Mouse (Mus musculus) sigmoid colon, adult 10 weeks (tissue): Measurements from ENCODE around the gene Zswim1. TPM values are rescaled to one million over a fixed set of nuclear protein-coding genes. Genes with fewer than 3 reads are reported as not detected.

Source experiments
- polyA plus RNA-seq: library from polyadenylated mRNA; stranded (reverse); fragments of 350-450 nt; fragmentation: Illumina TruSeq; extraction: RNeasy Lipid Tissue Mini Kit (QIAGEN cat#74804); gene quantifications from one replicate; pipeline ENCODE4 v1.2.3, GENCODE M21; 2014; ENCODE audit warnings: low read depth, low replicate concordance

The Zswim1 gene
- polyA plus RNA-seq, result 1.4 TPM

GRCm38 (mm10) chr2:164822636-164823165 lies at the start of gene Zswim1:
Zswim1 (plus strand) TSS chr2:164822686.

DNA sequence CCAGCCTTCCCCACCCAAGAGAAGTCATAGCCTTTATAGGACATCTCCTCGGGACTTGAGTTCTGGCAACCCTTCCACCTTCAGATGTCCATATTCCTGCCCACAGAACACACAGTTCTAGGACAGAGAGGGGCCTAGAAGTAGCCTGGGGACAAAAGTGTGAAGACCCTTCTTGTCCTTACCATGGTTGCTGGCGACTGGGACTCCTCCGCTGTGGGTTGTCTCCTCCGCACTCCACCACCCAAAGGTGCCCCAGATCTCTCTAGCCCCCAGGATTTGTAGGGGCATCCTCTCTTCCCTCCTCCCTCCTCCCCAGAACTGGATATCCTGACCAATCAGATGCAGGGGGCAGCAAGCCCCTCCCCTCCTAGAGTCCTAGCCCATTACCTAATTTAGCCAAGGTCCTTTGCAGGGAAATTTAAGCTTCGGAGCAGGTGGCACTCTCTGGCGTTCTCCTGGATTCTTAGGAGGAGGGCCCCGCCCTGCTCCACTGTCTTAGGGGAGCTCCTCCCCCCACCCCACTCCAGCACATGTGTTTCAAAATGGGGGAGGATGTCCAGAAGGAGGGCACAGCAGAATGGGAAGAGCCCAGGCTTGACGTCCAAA lies 42.9 kb upstream of the Zswim1 start, which contains the start of gene Tnnc2:
Gene Tnnc2 (minus strand): TSS at position 487 of the 606 bp plus-strand sequence.

DNA sequence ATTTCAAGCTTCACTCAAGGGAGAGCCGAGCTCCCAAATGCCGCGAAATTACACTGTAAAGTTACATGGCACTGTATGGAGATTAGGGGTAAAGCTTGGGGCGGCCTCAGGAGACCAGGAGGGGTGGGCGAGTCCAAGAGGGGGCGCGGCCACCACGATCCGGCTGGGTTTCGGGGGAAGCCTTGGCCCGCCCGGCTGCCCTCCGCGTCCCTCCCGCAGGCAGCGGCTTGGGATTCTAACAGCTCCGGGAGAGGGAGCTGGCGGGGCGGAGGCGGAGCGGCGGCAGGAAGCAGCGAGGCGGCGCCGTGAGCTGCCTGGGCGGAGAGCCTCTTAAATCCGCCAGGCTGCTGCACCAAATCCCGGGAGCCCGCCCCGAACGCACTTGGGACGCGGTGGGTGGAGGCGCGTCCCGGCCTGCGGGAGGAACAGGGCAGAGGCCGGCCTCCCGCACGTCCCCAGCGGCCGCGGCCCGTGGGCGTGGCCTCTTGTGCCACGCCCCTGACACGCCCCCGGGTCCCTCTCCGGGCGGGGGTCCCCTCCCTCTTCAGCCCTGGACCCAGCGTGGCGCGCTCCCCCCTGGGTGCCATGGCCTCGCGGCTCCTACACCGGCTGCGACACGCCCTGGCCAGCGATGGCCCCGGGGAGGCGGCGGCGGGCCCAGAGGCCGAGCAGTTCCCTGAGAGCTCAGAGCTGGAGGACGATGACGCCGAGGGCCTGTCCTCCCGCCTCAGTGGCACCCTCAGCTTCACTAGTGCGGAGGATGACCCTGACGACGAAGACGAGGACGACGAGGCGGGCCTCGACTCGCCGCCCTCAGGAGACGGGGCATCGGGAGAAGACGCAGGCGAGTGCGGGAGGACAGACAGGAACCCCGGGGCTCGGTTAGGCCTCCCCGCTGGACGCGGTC lies 36.8 kb upstream of the Zswim1 start, which contains the start of gene Snx21:
Gene Snx21 (plus strand): TSS at position 343 of the 907 bp plus-strand sequence.

DNA sequence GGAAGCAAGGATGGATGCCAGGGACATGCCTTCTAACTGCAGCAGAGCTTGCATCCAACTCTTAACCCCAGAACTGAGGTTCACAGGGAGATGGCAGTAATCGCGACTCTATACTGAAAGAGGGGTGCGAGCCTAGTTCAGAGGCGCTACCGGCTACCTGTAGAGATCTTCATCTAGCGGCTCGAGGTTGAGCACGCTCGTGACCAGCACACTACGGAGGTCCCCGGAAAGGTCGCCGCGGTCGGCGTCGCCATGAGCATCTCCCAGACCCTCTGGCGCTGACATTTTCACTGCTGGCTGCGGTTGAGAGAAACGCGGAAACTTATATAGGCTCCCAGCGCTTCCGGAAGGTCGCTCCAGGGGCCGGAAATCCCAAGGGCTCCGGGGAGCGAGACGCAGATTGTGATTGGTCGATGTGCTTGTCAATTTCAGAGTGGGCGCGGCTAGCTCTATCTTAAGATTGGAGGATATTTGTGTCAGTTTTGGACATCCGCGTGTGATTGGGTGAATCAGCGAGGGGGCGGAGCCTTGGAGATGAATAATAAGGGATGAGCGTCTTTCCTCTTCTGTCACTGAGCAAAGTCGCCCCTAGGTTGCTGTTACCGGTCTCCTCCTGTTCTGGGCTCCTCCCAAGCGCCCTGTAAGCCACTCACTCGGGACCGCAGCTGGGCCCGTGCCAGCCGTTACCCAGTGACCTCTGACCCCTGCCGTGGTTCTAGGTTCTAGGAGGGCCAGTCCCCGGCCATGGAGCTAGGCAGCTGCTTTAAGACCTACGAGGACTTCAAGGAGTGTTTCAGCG lies 17.8 kb upstream of the Zswim1 start, which contains the start of the genes Acot8 and Zswim3:
Gene Acot8 (minus strand): TSS at position 350 of the 799 bp plus-strand sequence.
Gene Zswim3 (plus strand): TSS at position 566 of the 799 bp plus-strand sequence.

DNA sequence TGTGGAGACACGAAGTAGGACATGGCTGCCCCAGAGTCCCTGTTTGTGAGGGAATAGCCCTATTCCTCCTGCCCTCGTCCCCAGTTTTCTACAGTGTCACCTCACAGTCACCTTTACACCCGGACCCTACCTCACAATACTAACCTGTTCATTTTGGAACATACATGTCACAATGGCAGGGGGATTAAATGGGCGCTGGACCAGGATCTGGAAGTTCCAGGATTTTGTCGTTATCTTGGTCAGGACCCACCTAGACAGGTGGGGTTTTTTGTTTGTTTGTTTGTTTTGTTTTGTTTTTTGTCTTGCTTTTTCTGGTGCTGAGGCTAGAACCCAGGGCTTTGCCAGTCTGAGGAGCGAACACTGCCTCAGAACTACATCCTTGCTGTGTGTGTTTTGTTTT lies 6.0 kb downstream of the Zswim1 start, which contains the start of gene Spata25:
Gene Spata25 (minus strand): TSS at position 101 of the 400 bp plus-strand sequence.

GRCm38 (mm10) chr2:164832748-164833301 lies 10.3 kb downstream of the Zswim1 start, which contains the start of gene Ctsa:
Ctsa (plus strand) TSS chr2:164832873.

DNA sequence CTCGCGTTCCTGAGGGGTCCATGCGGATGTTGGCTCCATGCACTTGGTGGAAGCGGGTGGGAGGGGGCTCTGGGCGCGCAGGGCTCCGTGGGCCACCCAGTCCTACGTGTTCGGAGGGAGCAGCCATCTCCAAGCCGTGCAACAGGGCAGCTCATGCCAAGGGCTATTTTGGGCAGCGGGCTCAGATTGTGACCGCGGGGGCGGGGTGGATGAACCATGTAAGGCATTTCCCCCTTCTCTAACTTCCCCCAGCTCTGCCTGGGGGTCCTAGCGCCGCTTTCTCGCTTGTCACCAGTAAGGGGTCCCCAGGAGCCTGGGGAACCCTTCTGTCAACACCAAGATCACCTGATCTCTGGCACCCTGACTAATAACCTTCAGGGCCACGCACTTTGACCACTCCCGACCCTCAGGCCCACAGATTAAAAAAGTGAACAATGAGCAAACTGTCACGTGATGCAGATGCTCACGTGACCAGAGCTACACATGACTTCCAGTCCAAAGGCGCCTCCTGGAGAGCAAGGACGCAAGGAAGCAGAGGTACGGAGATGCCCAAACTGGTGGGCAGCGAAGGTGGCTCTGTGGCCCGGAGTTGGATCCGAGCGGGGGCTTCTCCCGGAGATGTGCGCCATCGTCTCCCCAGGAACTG lies 11.0 kb downstream of the Zswim1 start, which contains the start of gene Neurl2:
Gene Neurl2 (minus strand): TSS at position 143 of the 646 bp plus-strand sequence.

GRCm38 (mm10) chr2:164857101-164857821 lies 34.8 kb downstream of the Zswim1 start, which contains the start of gene Pltp:
Pltp (minus strand) TSS chr2:164857711.

Other genes starting within 250 kb of the Zswim1 start
- not detected for gene Spint3, start 249.2 kb upstream of the Zswim1 start, polyA plus RNA-seq
- not detected for gene Wfdc6a, start 237.2 kb upstream of the Zswim1 start, polyA plus RNA-seq
- gene Eppin, start 229.1 kb upstream of the Zswim1 start, polyA plus RNA-seq, result not detected
- not detected for gene Wfdc6b, start 209.2 kb upstream of the Zswim1 start, polyA plus RNA-seq
- 0.50 TPM for gene Wfdc8, start 209.1 kb upstream of the Zswim1 start, polyA plus RNA-seq
- not detected for gene Wfdc16, start 183.9 kb upstream of the Zswim1 start, polyA plus RNA-seq
- not detected for gene Wfdc10, start 166.6 kb upstream of the Zswim1 start, polyA plus RNA-seq
- not detected for gene Wfdc9, start 166.1 kb upstream of the Zswim1 start, polyA plus RNA-seq
- gene Wfdc11, start 148.6 kb upstream of the Zswim1 start, polyA plus RNA-seq, result not detected
- 0.57 TPM for gene Wfdc13, start 137.6 kb upstream of the Zswim1 start, polyA plus RNA-seq
- not detected for gene Spint4, start 124.2 kb upstream of the Zswim1 start, polyA plus RNA-seq
- not detected for gene Spint5, start 107.4 kb upstream of the Zswim1 start, polyA plus RNA-seq
- 0.82 TPM for gene Wfdc3, start 76.8 kb upstream of the Zswim1 start, polyA plus RNA-seq
- 3.6 TPM for gene Dnttip1, start 76.7 kb upstream of the Zswim1 start, polyA plus RNA-seq
- 7.9 TPM for gene Ube2c, start 52.8 kb upstream of the Zswim1 start, polyA plus RNA-seq
- not detected for gene Tnnc2, start 42.7 kb upstream of the Zswim1 start, polyA plus RNA-seq
- 3.5 TPM for gene Snx21, start 36.9 kb upstream of the Zswim1 start, polyA plus RNA-seq
- gene Acot8, start 17.8 kb upstream of the Zswim1 start, polyA plus RNA-seq, result 4.1 TPM
- gene Zswim3, start 17.6 kb upstream of the Zswim1 start, polyA plus RNA-seq, result 2.7 TPM
- gene Spata25, start 5.9 kb downstream of the Zswim1 start, polyA plus RNA-seq, result not detected
- gene Ctsa, start 10.2 kb downstream of the Zswim1 start, polyA plus RNA-seq, result 43.1 TPM
- not detected for gene Neurl2, start 10.8 kb downstream of the Zswim1 start, polyA plus RNA-seq
- gene Pltp, start 35.0 kb downstream of the Zswim1 start, polyA plus RNA-seq, result 1.9 TPM
- gene Pcif1, start 56.6 kb downstream of the Zswim1 start, polyA plus RNA-seq, result 3.1 TPM
- gene Zfp335, start 89.1 kb downstream of the Zswim1 start, polyA plus RNA-seq, result 0.19 TPM
- 1.8 TPM for gene Mmp9, start 118.1 kb downstream of the Zswim1 start, polyA plus RNA-seq
- gene Slc12a5, start 138.1 kb downstream of the Zswim1 start, polyA plus RNA-seq, result 0.38 TPM
- gene Ncoa5, start 212.2 kb downstream of the Zswim1 start, polyA plus RNA-seq, result 13.0 TPM
- 0.88 TPM for gene Cd40, start 232.9 kb downstream of the Zswim1 start, polyA plus RNA-seq